Mouse (Mus musculus): ENCODE measurements around the gene Skp2.

Gene Skp2

DNA sequence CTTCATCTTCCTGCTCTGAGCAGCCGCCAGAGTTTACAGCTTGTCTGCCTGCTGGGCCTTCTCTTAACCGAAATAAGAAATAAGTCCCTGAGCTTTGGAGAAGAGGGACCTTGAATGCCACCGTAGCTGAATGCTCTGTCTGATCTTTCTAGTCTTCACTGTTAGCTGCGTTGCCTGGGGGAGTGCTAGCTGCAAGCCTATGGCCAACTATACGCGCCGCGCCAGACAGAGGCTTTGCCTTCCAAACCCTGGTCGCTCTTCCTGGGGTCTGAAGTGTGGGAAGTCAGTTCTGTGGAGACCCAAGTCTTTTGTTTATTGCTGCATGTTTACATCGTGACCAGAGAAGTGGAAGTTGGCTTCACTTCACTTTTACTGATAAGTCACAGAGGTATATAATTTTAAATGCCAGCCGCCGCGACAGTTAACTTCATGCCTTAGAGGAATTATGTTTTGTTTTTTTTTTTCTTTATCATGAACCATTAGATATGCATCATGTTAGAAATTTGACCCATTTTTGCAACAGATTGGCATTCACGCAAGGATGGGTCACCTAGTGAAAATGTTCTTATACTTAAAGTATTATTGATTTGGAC is 79.5 kb downstream of the Skp2 start:
- no peak for DNase-seq (ENCODE audit: low spot score in 2 of 2)

DNA sequence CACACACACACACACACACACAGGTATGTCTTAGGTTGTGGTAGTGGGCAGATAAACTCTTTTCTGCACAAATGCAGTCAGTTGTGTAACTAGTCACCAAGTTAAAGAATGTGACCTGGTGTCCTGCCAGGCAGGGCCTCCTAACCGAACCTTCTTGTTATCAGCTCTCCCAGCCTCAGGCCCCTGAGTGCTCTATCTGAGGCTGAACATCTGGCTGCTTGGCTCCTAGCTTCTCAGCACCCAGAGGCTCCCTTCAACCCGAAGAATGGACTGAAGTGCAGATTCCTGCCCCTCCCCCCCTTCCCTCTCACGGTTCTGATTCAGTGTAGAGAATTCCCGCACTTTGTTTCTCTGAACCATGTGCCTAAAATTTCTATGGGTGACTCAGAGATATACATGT is 80.6 kb downstream of the Skp2 start:
- DNase-seq (ENCODE audit: low spot score in 2 of 2): no peak

DNA sequence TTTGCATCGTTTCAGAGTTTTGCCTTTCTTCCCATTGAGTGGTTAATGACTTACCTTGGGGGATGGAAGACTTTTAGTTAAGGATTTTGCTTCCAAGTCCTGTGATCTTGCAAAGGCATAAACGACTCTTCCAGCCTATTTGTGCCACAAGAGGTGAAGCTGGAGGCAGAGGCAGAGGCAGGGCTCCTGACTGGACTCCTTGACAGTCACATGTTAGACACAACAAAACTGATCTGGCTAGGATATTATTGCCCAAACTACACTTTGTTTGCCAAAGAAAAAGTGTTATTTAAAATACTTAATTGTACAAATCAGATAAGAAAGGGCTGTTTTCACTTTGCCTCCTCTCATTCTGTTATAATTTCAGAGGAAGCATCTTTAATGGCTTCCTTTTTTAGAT is 81.1 kb downstream of the Skp2 start:
- no peak for DNase-seq (ENCODE audit: low spot score in 2 of 2)

DNA sequence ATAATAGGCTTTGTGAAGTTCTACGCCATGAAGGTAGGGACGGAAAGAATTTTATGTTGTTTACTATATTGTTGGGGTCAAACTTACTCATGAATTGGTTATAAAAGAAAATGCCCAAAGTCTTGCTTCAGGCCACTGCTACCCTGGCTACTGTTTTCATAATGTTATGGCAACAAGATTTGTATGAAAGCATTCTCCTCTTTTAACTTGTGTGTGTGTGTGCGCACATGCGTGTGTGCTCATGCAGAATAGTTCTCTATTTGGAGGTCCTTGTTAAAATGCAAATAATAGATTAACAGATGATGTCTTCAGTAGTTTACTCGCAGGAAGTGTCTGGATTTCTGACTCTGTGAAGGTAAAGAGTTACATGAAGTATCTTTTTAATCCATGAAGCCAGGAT is 81.5 kb downstream of the Skp2 start:
- no peak for DNase-seq (ENCODE audit: low spot score in 2 of 2)

DNA sequence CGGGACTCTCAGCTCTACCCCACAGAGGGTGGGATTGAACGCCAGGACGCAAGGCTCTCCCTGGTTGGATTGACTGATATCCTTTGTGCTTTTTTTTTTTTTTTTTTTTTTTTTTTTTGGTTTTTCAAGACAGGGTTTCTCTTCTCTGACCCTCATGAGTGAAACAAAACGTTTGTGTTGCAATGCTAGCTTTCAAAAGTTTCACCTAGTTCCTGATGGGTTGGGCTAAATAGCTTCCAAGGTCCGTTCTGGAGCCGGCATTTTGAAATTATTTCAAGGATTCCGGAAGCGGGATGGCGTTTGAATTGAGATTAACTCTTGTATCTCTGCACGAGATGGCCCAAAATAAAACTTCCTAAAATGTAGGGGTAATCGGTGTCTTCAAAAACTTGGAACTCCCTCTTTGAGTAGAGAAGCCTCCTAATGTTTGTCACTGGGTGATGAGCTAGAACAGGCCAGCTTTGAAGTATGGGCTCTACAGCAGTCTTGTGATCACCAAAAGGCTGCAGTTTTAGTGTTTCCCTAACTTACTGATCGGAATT is 82.1 kb downstream of the Skp2 start:
- no peak for DNase-seq (ENCODE audit: low spot score in 2 of 2)

DNA sequence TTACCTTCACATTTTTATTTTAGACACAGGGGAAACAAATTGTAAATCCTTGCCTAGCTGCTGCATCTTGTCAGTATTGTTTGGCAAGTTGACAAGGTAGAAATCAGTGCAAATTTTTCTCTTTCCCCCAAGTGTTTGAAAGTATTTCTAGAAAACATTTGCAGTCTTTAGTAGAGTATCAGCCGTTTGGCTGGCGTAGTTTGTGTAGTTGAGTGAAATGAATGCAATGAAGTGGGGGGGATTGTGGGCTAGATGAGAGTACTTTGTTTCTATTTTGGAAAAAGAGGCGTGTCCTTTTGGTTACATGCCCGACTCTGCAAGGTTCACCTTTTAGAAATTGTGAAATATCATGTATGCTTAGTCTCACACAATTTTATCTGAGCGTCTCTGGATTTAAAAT is 82.6 kb downstream of the Skp2 start:
- no peak for DNase-seq (ENCODE audit: low spot score in 2 of 2)

DNA sequence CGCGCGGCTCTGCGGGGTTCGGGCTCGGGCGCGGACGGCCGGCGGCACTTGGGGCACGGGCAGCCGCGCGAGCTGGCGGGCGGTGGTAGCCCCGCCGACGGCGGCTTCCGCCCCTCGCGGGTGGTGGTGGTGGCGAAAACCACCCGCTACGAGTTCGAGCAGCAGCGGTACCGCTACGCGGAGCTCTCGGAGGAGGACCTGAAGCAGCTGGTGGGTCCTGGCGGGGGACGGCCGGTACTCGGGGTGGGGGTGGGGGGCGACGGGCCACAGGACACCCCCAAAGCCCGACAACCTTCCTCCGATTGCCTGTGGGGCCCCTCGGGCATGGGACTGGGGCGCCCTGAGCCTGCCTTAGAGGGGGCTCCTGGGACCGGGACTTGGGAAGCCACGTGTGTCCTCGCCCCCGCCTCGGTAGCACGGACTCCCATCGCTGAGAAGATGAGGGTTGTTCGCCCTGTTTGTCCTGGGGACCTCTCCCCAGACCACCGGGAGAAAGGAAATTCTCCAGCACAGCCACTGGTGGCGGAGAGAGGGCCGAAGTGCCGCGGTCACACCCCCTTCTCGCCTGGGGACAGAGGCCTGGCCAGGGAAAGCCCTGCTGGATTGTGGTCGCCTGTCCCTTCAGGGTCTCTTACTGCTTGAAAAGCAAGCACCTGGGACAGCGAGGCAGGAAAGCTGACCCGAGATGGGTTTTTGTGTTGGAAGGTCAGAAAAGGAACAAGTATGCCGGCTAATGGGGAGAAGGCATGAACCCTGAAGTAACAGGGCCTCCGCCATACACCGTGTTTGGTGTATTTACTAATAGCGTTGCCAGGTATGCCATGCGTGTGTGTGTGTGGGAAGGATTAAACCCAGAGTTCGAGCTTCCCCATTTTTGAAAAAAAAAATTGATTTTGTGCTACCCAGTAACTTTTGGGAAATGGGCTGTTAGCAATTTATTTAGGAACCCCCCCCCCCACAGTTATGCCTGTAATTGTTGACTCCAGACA is 83.4 kb downstream of the Skp2 start:
- no peak for DNase-seq (ENCODE audit: low spot score in 2 of 2)

DNA sequence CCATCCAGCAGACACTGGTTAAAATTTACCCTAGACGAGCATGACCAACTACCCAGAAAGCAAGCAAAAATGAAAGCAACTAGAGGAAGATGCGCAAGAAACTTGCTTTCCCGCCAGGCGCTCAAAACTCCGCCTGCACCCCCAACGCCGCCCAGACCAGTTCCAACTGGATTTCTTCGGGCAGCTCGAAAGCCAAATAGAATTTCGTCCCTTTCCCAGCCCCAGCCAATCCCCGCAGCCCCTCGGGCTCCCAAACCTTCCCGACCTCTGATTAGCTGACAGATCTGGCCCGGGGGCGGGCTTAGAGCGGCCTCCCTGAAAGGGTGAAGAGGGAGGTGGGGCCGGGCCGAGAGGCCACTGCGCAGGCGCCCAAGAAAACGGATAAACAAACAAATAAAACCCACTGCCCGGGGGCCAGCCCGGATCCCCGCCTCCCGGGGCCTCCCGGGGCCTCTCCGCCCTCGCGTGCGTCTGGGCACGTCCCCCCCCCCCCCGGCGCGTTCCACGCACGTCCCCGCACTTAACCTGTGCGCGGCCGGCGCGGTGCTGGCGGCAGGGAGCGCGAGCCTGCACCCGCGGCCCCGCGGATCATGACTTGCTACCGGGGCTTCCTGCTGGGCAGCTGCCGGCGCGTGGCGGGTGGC is 84.2 kb downstream of the Skp2 start, which contains the start of gene Nadk2:
TSS of gene Nadk2 (plus strand) at position 349 of the 644 bp plus-strand sequence.
- DNase-seq (ENCODE audit: low spot score in 2 of 2): peak; percentile 96 to 98

DNA sequence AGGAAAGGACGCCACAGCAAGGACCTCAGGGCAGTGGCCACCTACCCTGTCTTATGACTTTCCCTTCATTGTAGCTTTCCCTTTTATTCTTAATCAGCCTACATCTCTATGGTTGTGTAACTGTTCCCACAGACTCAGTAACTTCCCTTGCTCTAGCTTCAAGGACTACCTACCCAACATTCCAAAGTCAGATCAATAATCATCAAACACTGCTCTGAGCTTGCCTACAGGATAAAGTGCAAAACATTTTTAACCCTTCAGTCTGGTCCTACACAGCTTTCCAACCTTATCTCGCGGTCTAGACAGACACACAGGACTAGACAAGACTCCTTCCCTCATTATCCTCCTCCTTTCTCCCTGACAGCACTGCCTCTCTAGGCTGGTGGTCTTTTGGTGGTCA is 84.9 kb downstream of the Skp2 start:
- DNase-seq (ENCODE audit: low spot score in 2 of 2): no peak

DNA sequence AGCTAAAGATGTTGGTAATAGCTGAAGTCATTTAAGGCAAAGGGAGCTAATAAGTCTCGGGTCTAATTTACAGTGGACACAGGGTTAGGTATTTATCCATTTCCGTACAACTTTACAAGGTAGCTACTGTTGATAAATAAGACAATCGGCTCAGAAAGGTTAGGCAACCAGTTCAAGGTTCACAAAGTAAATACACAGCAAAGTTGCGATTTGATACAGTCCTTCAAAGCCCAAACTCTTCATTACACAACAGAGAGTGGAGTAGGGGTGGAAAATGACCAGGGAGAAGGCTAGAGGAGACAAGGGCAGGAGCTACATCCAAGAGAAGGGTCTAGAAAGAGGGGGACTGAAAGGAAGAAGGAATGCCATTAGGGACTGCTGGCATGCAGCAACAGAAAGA is 86.3 kb downstream of the Skp2 start:
- DNase-seq (ENCODE audit: low spot score in 2 of 2): no peak
